Mouse (Mus musculus): ENCODE measurements around the gene Pfas. TPM values are rescaled to one million over a fixed set of nuclear protein-coding genes. Genes with fewer than 3 reads are reported as not detected.
"Not testable (repeated sequence)": the region's sequence is repeated elsewhere in the genome, so short reads cannot be mapped to it uniquely, and the experiment has no call there.

Pfas gene
- total RNA-seq, 2 experiments from 2014 or later: 7.0 to 9.6 TPM

DNA sequence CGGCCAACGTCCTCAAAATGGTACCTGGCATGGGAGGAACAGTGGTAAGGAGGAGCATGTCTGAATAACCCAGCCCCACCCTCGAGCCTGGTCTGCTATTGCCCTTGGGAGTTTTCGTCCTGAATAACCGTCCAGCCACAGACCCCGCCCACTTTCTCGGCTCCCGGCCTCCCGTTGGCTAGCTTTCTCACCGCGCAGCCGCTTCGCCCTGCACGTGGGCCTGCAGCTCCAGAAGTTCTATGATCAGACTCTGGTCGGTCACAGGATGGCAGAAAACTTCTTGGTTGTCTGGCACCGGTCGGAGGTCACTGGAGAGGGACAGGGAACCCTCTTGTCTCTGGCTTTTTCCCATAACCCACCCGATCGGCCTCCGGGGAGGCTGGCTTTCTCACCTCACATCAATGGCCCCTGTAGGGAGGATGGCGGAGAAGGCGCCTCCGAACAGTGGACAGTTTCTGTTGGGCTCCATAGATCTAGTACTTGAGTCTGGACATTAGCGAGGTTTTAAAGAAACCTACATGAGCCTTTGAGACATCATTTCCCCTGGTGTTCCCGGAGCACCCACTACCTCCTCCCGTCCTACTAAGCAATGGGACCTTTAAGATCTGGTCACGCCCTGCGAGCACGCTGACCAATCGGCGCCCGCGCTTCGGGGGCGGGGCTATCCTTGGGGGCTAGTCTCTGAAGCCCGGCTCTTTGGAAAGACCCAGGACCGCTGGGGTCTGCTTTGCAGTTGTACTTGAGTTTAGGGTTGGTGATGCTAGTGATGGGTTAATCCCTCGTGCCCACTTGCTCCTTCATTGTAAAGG lies 34.8 kb downstream of the Pfas start:
- peak; percentile 89 for DNase-seq (ENCODE audit: low spot score)

- DNase-seq (ENCODE audit: low spot score): peak; percentile 32
These were observed 38.0 kb downstream of the Pfas start for GRCm38 (mm10) chr11:68970232-68970631.

DNA sequence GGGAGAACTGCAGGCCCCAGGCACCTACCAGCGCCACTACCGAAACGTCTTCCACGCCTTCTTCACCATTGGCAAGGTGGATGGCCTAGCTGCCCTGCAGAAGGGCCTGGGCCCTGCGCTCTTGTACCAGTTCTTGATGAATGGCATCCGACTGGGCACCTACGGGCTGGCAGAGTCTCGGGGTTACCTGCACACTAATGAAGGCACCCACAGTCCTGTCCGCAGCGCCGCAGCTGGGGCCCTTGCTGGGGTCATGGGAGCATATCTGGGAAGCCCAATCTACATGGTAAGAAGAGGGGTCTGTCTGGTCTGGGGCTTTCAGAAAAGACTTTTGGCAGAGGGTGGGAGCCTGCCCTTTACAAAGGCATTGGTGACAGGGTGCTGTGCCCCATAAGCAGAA lies 39.5 kb downstream of the Pfas start:
- DNase-seq (ENCODE audit: low spot score): no peak

- peak; percentile 90 for DNase-seq (ENCODE audit: low spot score)
These were observed 40.6 kb downstream of the Pfas start, which contains the start of gene Slc25a35 for GRCm38 (mm10) chr11:68967337-68968282. Gene Slc25a35 (plus strand): TSS chr11:68968131.

GRCm38 (mm10) chr11:68966554-68966953 lies 41.7 kb downstream of the Pfas start:
- no peak for DNase-seq (ENCODE audit: low spot score)

GRCm38 (mm10) chr11:68965845-68966244 lies 42.4 kb downstream of the Pfas start:
- peak; percentile 68 for DNase-seq (ENCODE audit: low spot score)

GRCm38 (mm10) chr11:68965050-68965449 lies 43.2 kb downstream of the Pfas start:
- DNase-seq (ENCODE audit: low spot score): no peak

DNA sequence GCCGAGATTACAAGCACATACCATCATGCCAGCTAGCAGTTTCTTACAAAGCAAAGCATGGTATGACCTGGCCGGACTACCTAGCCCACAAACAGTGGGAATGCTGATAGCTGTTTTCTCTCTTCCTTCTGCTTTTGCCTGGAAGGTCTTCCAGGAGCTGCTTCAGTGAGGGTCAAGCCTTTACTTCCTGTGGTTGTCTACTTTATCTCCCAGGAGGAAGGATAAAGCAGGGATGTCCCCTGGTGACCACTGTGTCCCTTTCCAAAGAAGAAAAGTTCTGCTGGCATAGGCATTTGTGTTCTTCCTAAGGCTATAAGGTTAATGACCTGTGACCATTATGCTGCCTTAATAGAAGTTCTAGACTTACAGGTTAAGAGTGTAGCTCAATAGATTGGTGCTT lies 44.9 kb downstream of the Pfas start:
- no peak for DNase-seq (ENCODE audit: low spot score)

DNA sequence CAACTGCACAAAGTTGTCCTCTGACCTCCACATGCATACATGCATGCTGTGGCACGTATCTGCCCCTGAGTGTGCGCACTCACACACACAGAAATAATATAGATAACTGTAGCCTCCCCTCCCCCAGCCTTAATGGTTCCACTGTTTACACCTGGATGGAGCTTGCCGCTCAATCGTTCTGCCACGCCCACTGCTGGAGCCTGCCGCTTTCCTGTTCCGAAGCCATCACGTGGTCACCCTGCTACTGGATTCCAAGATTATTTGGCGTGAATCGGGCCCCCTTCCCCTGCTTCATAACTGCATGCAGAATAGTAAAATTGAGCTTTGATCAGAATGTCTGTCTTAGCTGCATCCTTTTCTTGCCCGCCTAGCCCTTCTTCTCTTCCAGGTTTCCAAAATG lies 46.1 kb downstream of the Pfas start:
- DNase-seq (ENCODE audit: low spot score): not testable (repeated sequence)

DNA sequence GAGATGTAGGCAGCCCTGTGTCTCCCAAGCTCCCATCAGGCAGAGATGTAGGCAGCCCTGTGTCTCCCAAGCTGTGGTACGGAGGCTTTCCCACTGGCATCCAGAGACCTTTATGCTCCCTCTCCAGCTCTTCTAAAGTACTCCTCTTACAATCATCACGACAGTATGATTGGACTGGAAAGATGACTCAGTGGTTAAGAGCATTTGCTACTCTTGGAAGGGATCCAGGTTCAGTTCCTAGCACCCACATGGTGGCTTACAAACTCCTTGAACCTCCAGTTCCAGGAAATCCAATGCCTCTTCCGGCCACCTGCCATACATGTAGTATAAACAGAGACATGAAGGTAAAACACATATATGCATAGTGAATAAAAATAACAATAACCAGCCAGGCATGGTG lies 46.7 kb downstream of the Pfas start:
- no peak for DNase-seq (ENCODE audit: low spot score)

DNA sequence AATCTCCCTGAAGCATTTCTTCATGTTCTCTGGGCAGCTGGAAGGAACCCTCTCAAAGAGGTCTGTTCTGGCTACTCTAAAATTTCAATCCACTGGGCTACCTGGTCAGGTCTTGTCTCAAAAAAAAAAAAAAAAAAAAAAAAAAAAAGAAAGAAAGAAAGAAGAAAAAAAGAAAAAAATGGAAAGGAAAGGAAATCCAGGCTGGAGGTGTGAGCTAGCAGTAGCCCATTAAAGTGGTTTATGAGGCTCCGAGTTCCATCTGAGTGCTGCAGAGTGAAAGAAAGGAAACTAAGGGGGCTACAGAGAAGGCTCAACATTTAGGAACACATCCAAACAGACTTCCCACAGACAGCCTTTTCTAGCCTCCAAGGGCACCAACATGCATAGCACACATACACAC lies 50.3 kb downstream of the Pfas start:
- no peak for DNase-seq (ENCODE audit: low spot score)

- no peak for DNase-seq (ENCODE audit: low spot score)
These were observed 51.0 kb downstream of the Pfas start, which contains the start of gene Arhgef15 for GRCm38 (mm10) chr11:68957308-68957707. Gene Arhgef15 (minus strand): TSS chr11:68957480.

DNA sequence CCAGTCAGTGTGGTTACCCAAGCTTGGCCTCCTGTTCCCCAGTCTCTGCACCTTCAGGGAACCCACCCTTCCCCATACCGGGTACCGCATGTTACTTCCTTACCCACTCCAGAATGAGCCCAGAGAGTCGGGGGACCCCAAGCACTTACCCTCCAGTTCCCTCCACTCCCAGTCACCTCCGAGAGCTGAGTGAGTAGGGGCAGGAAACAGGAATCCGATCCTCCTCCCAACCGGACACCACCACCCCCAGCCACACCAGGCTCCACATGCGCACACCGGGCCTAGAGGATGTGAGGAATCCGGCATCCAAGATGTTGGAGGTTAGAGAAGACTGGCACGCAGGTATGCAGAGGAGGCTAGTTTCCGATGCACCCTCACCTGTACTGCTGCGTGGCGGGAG lies 51.6 kb downstream of the Pfas start:
- DNase-seq (ENCODE audit: low spot score): no peak

DNA sequence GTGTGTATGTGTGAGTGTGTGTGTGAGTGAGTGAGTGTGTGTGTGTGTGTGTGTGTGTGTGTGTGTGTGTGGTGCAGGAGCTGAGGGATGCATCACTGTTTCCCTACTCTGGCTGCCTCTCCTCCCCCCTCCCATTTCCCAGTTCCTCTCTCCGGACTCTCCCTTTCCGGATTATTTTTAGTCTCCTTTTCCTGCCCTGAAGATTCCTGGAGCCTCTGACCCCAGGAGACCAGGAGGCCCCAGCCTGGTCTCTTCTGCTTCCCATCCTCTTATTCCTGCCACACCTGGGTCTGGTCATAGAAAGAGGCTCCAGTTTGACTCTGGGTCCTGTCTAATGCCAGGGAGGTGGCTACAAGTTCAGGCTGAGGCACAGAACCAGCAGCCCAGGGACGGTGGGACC lies 52.2 kb downstream of the Pfas start:
- no peak for DNase-seq (ENCODE audit: low spot score)

GRCm38 (mm10) chr11:68955473-68955872 lies 52.8 kb downstream of the Pfas start:
- no peak for DNase-seq (ENCODE audit: low spot score)

- no peak for DNase-seq (ENCODE audit: low spot score)
These were observed 53.9 kb downstream of the Pfas start for GRCm38 (mm10) chr11:68954408-68954807.

DNA sequence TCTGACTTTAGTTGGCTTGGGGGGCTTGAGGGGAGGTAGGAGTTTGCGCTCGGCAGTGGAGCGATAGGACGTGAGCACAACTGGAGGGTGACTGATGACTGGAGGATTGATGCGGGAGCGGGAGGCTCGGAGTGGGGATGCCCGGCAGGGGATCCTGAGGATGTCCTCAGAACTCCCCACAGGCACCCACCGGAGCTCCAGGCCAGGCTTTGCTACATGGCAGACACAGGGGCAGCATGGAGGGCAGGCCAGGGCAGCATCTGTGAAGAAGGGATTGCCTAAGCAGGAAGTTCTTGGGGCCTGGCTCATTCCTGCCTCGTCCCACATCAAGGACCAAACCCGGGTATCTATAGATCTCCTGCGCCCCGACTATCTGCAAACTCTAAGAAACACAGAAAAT lies 54.4 kb downstream of the Pfas start:
- no peak for DNase-seq (ENCODE audit: low spot score)

DNA sequence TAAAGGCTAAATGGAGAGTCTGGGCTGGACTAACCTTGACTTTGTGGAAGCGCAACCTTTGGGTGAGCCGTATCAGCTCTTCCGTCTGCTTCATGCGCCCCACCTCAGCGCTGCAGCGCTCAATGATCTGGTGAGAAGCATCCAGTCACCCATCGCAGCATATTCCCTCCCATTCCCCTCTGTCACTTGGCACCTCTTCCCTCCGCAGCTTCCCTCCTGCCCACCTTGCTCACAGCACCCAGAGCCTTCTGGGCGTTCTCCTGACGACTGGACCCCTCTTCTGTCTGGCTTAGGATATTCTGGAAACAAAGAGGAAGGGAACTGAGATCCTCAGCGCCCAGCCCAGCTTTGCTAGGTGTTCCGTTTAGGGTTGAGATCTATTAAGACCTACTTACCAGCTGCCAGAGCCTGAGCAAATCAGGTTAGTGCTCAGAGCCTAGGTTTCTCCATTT lies 60.7 kb downstream of the Pfas start:
- DNase-seq (ENCODE audit: low spot score): no peak

DNA sequence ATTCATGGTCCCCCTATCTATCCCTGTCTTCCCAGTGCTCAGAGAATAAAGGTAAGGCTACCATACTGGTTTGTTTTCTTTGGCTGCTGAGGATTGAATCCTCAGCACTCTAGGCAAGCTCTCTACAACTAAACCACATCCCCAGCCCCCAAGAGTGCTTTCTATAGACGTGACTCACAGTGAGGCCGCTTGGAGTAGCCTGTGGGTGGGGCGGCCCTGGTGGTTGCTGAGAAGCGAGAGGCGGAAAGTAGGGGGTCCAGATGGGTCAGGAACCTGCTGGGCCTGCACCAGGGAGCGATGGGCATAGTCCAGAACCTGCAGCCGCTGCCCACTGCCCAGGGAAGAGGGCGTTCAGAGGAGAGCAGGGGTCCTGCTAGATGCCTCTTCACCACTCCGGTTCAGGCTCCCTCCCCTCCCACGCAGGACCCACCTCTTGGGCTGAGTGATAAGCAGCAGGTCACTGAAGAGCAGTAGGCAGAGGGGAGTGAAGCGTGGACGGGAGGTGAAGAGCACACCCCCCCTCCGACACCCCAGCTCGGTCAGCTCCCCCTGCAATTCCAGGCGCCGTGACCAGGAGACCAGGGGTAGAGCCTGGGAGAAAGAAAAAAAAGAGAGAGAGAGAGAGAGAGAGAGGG lies 61.3 kb downstream of the Pfas start:
- DNase-seq (ENCODE audit: low spot score): no peak

DNA sequence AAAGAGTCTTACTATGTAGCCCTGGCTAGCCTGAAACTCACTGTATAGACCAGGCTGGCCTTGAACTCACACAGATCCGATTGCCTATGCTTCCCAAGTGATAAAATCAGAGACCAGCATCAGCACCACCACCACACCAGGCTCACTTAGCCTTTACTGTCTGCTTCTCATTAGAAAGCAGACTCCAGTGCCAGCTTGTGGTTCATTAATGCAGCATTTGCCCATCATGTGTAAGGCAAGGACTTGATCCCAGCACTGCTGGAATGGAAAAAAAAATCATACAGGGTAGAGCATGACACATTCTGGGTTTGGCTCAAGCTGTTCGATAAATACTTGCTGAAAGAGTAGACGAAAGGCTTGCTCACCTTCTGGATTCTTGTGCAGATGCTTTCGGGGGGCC lies 62.3 kb downstream of the Pfas start:
- no peak for DNase-seq (ENCODE audit: low spot score)

DNA sequence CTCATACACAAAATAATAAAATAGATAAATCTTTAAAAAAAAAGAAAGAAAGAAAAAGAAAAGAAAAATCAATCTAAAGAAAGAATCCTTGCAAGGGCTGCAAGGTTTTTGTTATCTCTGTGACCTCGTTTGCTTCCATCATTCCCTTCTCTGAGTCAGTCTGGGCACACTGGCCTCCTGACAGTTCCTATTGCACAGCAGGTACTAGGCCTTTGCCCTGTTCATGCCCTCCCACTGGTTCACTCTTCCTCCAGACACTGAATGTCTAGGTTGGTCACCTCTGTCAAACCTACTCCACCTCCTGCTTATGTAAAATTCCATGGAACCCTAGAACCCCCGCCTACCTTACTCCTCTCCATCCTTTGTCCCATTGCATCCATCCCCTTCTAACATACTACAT lies 63.0 kb downstream of the Pfas start:
- DNase-seq (ENCODE audit: low spot score): no peak

- no peak for DNase-seq (ENCODE audit: low spot score)
These were observed 65.5 kb downstream of the Pfas start for GRCm38 (mm10) chr11:68942731-68943130.

Measured in gastrocnemius, adult 18-20 months (tissue).